Mouse (Mus musculus) olfactory bulb, adult 2 months (tissue): ENCODE data around the gene Agpat1. TPM values are rescaled to one million over a fixed set of nuclear protein-coding genes. Genes with fewer than 3 reads are reported as not detected.
A peak's percentile ranks its signal among the peaks of the same experiment; 100 is the strongest.

ENCODE experiments used
- H3K27ac ChIP-seq: fragments of 200-500 bp; 2 replicates; pipeline ENCODE4 v1.5.1; 2012; ENCODE audit warnings: low read depth, low read length; ENCODE audit not compliant: insufficient read depth
- H3K4me1 ChIP-seq: fragments of 200-500 bp; 2 replicates; pipeline ENCODE4 v1.6.1; 2012; ENCODE audit warnings: low read length; ENCODE audit not compliant: control insufficient read depth, insufficient read depth
- H3K4me3 ChIP-seq: fragments of 200-500 bp; 2 replicates; pipeline ENCODE4 v1.5.1; 2012; ENCODE audit warnings: mild to moderate bottlenecking, low read depth, low read length, moderate library complexity; ENCODE audit not compliant: insufficient read depth
- CTCF ChIP-seq: fragments of 200-500 bp; IDR thresholded peaks from 2 replicates; pipeline ENCODE4 v1.5.1; 2012; ENCODE audit warnings: low read depth, mild to moderate bottlenecking, low read length, moderate library complexity; ENCODE audit not compliant: insufficient read depth
- POLR2A ChIP-seq: fragments of 200-500 bp; IDR thresholded peaks from 2 replicates; pipeline ENCODE4 v1.6.1; 2012; ENCODE audit warnings: mild to moderate bottlenecking, low read depth, low read length, moderate library complexity; ENCODE audit not compliant: insufficient read depth
- WGBS: fragments of 180-500 bp; shearing (Covaris S2); methylation state at CpG from one replicate; pipeline ENCODE4 v1.1.7; 2018; 5-methylcytosine and 5-hydroxymethylcytosine counted together
- polyA plus RNA-seq: library from polyadenylated mRNA; stranded (reverse); fragments of >200 nt; gene quantifications from 2 replicates; pipeline ENCODE4 v1.2.4, GENCODE M21; 2012; ENCODE audit warnings: low replicate concordance; ENCODE audit not compliant: missing spikeins, insufficient read depth, insufficient read length

The Agpat1 gene
- polyA plus RNA-seq, 1 experiment, result not detected

GRCm38 (mm10) chr17:34652546-34652945 lies 48.5 kb downstream of the Agpat1 start:
- no peak overlapping the region for H3K27ac ChIP-seq
- TF ChIP-seq CTCF (no peak), POLR2A (no peak)
- WGBS, result 82% methylated on average over 10 of the region's 10 CpGs
- no peak overlapping the region for H3K4me3 ChIP-seq
- peaks cover 34% of the 10 kb centered on the region for H3K4me1 ChIP-seq

DNA sequence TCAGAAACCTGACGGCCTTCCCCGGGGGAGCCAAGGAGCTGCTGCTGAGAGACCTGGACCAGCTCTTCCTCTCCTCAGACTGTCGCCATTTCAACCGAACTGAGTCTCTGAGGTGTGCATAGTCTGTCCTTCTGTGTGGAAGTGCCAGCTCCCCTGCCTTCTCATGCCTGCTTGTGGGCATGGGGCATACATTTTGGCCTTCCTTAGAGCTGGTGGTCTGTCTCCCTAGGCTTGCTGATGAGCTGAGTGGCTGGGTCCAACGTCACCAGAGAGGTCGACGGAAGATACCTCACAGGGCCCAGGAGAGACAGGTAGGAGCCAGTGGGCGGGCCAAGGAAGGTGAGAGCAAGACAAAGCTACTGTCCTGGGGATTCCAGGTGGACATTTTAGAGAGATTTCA lies 48.9 kb downstream of the Agpat1 start:
- WGBS, result 91% methylated on average over 8 of the region's 8 CpGs
- Histone ChIP-seq H3K4me1 (peaks cover 33% of the 10 kb centered on the region), H3K27ac (no peak overlapping the region)

DNA sequence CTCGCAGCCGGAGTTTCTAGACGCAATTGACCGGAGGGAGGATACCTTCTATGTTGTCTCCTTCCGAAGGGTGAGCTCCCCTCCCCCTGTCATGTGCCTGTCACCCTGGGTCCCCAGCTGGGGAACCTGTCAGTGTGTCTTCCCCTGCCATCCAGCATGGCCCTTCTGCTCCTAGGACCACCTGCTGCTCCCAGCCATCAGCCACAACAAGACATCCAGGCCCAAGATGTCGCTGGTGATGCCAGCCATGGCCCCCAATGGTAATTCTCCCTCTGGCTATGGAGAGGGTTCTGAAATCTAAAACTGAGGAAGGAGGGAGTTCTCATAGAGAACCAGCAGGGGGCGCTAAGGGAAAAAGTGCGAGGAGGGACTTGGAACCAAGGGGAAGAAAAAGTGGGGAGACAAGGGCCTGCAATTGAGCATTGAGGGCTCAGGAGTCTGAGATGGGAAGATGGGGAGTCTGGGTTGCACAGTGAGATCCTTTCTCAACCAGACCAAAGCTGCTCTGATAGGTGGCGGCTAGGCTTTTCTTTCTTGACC lies 49.8 kb downstream of the Agpat1 start:
- 62% methylated on average over 9 of the region's 9 CpGs for WGBS

More for the DNA sequence above, 48.9 kb downstream of the Agpat1 start:
- H3K4me3 ChIP-seq, result no peak overlapping the region
- TF ChIP-seq CTCF (no peak), POLR2A (no peak)

DNA sequence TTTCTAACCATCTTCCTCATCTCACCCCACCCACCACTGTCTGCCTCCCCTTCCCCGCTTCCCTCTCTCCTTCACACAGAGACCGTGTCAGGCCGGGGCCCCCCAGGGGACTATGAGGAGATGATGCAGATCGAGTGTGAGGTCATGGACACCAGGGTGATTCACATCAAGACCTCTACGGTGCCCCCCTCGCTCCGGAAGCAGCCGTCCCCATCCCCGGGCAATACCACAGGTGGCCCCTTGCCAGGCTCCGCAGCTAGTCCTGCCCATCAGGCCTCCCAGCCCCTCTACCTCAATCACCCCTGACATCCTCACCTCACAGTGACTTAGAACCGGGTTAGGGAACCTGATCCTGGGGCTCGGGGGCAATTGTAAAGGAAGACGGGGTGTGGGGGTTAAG lies 50.3 kb downstream of the Agpat1 start:
- TF ChIP-seq CTCF (no peak), POLR2A (no peak)
- Histone ChIP-seq H3K4me3 (no peak overlapping the region), H3K27ac (no peak overlapping the region), H3K4me1 (peaks cover 26% of the 10 kb centered on the region)
- WGBS, result 91% methylated on average over 13 of the region's 13 CpGs

More for the DNA sequence above, 49.8 kb downstream of the Agpat1 start:
- Histone ChIP-seq H3K4me1 (peaks cover 26% of the 10 kb centered on the region), H3K4me3 (no peak overlapping the region), H3K27ac (no peak overlapping the region)
- TF ChIP-seq POLR2A, result no peak
- TF ChIP-seq CTCF, result peak; percentile 25

- no peak overlapping the region for H3K4me3 ChIP-seq
- TF ChIP-seq POLR2A (no peak), CTCF (no peak)
- peaks cover 26% of the 10 kb centered on the region for H3K4me1 ChIP-seq
- 0 out of 2 replicates have a peak overlapping the region, but pooled peaks have one; percentile 21 for H3K27ac ChIP-seq
- WGBS, result 76% methylated on average over 7 of the region's 7 CpGs
These were observed 51.1 kb downstream of the Agpat1 start for GRCm38 (mm10) chr17:34655160-34655559.

GRCm38 (mm10) chr17:34655581-34655991 lies 51.5 kb downstream of the Agpat1 start:
- 28% methylated on average over 4 of the region's 4 CpGs for WGBS
- no peak overlapping the region for H3K4me3 ChIP-seq
- H3K4me1 ChIP-seq, result peaks cover 28% of the 10 kb centered on the region
- H3K27ac ChIP-seq, result peak overlapping the region; percentile 48; the same call in 1 of the 2 replicates
- TF ChIP-seq POLR2A (no peak), CTCF (0 out of 2 replicates have a peak, but pooled peaks have one; percentile 5)

- WGBS, result 54% methylated on average over 8 of the region's 8 CpGs
- peaks cover 36% of the 10 kb centered on the region for H3K4me1 ChIP-seq
- H3K27ac ChIP-seq, result no peak overlapping the region
- TF ChIP-seq POLR2A, result no peak
- no peak for TF ChIP-seq CTCF
- no peak overlapping the region for H3K4me3 ChIP-seq
These were observed 52.6 kb downstream of the Agpat1 start for GRCm38 (mm10) chr17:34656666-34657065.

GRCm38 (mm10) chr17:34657271-34657670 lies 53.2 kb downstream of the Agpat1 start:
- no peak for TF ChIP-seq POLR2A
- no peak for TF ChIP-seq CTCF
- H3K4me1 ChIP-seq, result peaks cover 36% of the 10 kb centered on the region
- 44% methylated on average over 2 of the region's 2 CpGs for WGBS
- H3K4me3 ChIP-seq, result no peak overlapping the region
- no peak overlapping the region for H3K27ac ChIP-seq

DNA sequence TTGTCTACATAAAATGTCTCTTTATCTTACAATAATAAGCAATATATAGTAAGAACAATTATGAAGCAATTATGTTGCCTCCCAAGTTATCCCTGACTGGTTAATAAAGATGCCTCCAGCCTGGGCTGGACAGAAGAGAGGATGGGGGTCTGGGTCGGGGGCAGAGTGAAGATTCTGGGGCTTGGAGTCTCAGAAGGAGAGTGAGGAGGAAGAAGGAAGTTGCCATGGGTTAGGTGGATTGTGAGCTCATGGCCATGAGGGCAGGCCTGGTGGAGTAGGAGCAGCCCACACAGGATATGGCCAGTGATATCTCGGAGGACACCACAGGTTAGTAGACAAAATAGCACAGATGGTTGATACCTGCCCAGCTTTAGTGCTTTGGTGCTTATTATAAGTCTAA lies 54.1 kb downstream of the Agpat1 start:
- TF ChIP-seq CTCF (no peak), POLR2A (no peak)
- 82% methylated on average over 2 of the region's 2 CpGs for WGBS

DNA sequence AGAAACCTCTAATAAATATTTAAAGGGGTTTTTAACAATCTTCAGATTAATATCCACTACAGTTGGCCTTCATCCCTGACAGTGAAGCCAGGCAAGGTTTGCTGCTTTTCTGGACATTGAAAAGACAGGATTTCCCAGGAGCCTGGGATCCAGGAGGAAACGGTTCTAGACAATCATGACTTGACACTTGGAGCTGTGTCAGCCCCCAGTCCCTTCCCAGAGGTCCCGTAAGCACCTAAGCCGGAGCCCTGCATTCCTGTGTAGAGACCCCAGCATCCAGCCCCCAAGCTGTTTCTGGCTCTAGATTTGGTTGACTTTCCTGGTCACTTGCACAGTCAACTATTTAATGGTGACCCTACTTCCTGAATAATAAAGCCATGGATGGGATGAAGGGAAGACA lies 54.5 kb downstream of the Agpat1 start:
- H3K4me3 ChIP-seq, result no peak overlapping the region
- H3K4me1 ChIP-seq, result peaks cover 36% of the 10 kb centered on the region
- H3K27ac ChIP-seq, result no peak overlapping the region
- TF ChIP-seq CTCF (no peak), POLR2A (no peak)
- 74% methylated on average over 3 of the region's 3 CpGs for WGBS

More for the DNA sequence above, 54.1 kb downstream of the Agpat1 start:
- Histone ChIP-seq H3K27ac (no peak overlapping the region), H3K4me3 (no peak overlapping the region), H3K4me1 (peaks cover 36% of the 10 kb centered on the region)
